8 mouse cellular contexts compared by ENCODE assay signal in genomic region chr11:101442760-101443159, GRCm38 (mm10). TPM values are rescaled to one million over a fixed set of nuclear protein-coding genes. Genes with fewer than 3 reads are reported as not detected.
DNase-seq lines count a peak whose midpoint lies in the region; ATAC-seq and TF ChIP-seq lines count a peak whose summit lies in the region.

No protein-coding gene starts in this region.

- ATAC-seq in liver, embryonic 13.5 days (ENCODE audit: low read depth) = no peak

- H3K9me3 ChIP-seq in forebrain, embryonic 10.5 days = no peaks in the 10 kb centered on the region
- H3K9me3 ChIP-seq in liver, embryonic 13.5 days (replicated peaks) = no peaks in the 10 kb centered on the region

- H3K27me3 ChIP-seq in forebrain, embryonic 10.5 days (ENCODE audit: poor library complexity, severe bottlenecking) = no peaks in the 10 kb centered on the region
- no peaks in the 10 kb centered on the region for H3K27me3 ChIP-seq in liver, embryonic 13.5 days

- H3K27ac ChIP-seq in gastrocnemius, adult 2 months = peak overlapping the region; percentile 92
- peak overlapping the region; percentile 98 for H3K27ac ChIP-seq in forebrain, embryonic 10.5 days
- H3K27ac ChIP-seq in liver, embryonic 13.5 days = peak overlapping the region; percentile 87

- no peak for DNase-seq in gastrocnemius, adult 2 months
- no peak for DNase-seq in gastrocnemius, adult 8-10 months (ENCODE audit: low spot score in 2 of 2)
- DNase-seq in 3T3-L1 (ENCODE audit: low read depth, low spot score) = peak; percentile 42
- DNase-seq in forebrain, embryonic 10.5 days (ENCODE audit: extremely low spot score, low spot score) = no peak
- no peak for DNase-seq in liver, embryonic 13.5 days
- no peak for DNase-seq in right cerebral cortex, adult 18-20 months
- no peak for DNase-seq in adrenal gland, adult 2 months
- no peak for DNase-seq in right cerebral cortex, adult 2 months (ENCODE audit: low spot score in 2 of 2)

- TF ChIP-seq CTCF in gastrocnemius, adult 2 months (IDR thresholded peaks at IDR 0.05) = no peak

- peak overlapping the region; percentile 93 for H3K9ac ChIP-seq in liver, embryonic 13.5 days

- 2% methylated on average over 14 of the region's 14 CpGs for WGBS in forebrain, embryonic 10.5 days
- WGBS in liver, embryonic 13.5 days (ENCODE audit: insufficient replicate concordance) = 1% methylated on average over 14 of the region's 14 CpGs

- intact Hi-C loops in gastrocnemius, adult 2 months (cut with DNase I) = no loop called here

- peak overlapping the region; percentile 89 for H3K4me3 ChIP-seq in gastrocnemius, adult 2 months
- H3K4me3 ChIP-seq in forebrain, embryonic 10.5 days = peak overlapping the region; percentile 89
- H3K4me3 ChIP-seq in liver, embryonic 13.5 days (replicated peaks) = peak overlapping the region; percentile 85

- H3K4me2 ChIP-seq in liver, embryonic 13.5 days = peak overlapping the region; percentile 72

- peaks cover 39% of the 10 kb centered on the region for H3K36me3 ChIP-seq in forebrain, embryonic 10.5 days (replicated peaks)
- peaks cover 31% of the 10 kb centered on the region for H3K36me3 ChIP-seq in liver, embryonic 13.5 days

- peaks cover 21% of the 10 kb centered on the region for H3K4me1 ChIP-seq in forebrain, embryonic 10.5 days
- peaks cover 33% of the 10 kb centered on the region for H3K4me1 ChIP-seq in liver, embryonic 13.5 days (replicated peaks)

RNA-seq across cellular contexts. Expression of gene Rpl27, which starts 0.7 kb away (rescaled TPM):
- 10 to 100 TPM; 31.9 to 49.4 TPM for total RNA-seq in gastrocnemius, adult 2 months (2021)
- total RNA-seq in gastrocnemius, adult 8-10 months (2022) = 10 to 100 TPM; 20.8 to 47.8 (median 31.7) TPM
- 499 and 505 TPM in 2 replicates for polyA plus RNA-seq in forebrain, embryonic 10.5 days (2016; fragmentation: Nextera tagmentation; extraction: Ambion mirVana)
- 344 and 360 TPM in 2 replicates for polyA plus RNA-seq in liver, embryonic 13.5 days (2015; fragmentation: Nextera tagmentation; extraction: Ambion mirVana)
- total RNA-seq in adrenal gland, adult 2 months (2021) = 10 to 100 TPM; 34.0 to 75.2 TPM
- polyA plus RNA-seq in adrenal gland, adult 2 months (2012; rRNA removed) = 133 and 183 TPM in 2 replicates

RNA-seq across cellular contexts. Expression of gene Ifi35, which starts 5.4 kb away (rescaled TPM):
- total RNA-seq in gastrocnemius, adult 2 months (2021) = 10 to 100 TPM in 1 of 2 experiments, 1 to 10 TPM in 1; 8.6 to 14.3 TPM
- 1 to 10 TPM; 7.4 to 9.7 (median 8.7) TPM for total RNA-seq in gastrocnemius, adult 8-10 months (2022)
- 3.3 and 3.4 TPM in 2 replicates for polyA plus RNA-seq in forebrain, embryonic 10.5 days (2016; fragmentation: Nextera tagmentation; extraction: Ambion mirVana)
- 31.4 and 33.0 TPM in 2 replicates for polyA plus RNA-seq in liver, embryonic 13.5 days (2015; fragmentation: Nextera tagmentation; extraction: Ambion mirVana)
- 10 to 100 TPM; 33.2 to 40.5 TPM for total RNA-seq in adrenal gland, adult 2 months (2021)
- polyA plus RNA-seq in adrenal gland, adult 2 months (2012; rRNA removed) = 32.3 and 44.1 TPM in 2 replicates

RNA-seq across cellular contexts. Expression of gene Ptges3l, which starts 17.6 kb away (rescaled TPM):
- 10 to 100 TPM; 82.0 to 90.7 TPM for total RNA-seq in gastrocnemius, adult 2 months (2021)
- 10 to 100 TPM; 82.1 to 86.1 (median 84.0) TPM for total RNA-seq in gastrocnemius, adult 8-10 months (2022)
- polyA plus RNA-seq in forebrain, embryonic 10.5 days (2016; fragmentation: Nextera tagmentation; extraction: Ambion mirVana) = 2.3 and 3.8 TPM in 2 replicates
- 0.66 and 1.2 TPM in 2 replicates for polyA plus RNA-seq in liver, embryonic 13.5 days (2015; fragmentation: Nextera tagmentation; extraction: Ambion mirVana)
- total RNA-seq in adrenal gland, adult 2 months (2021) = 1 to 10 TPM; 2.1 to 4.3 TPM
- polyA plus RNA-seq in adrenal gland, adult 2 months (2012; rRNA removed) = 0.93 and 1.1 TPM in 2 replicates

RNA-seq across cellular contexts. Expression of gene Rundc1, which starts 17.9 kb away (rescaled TPM):
- total RNA-seq in gastrocnemius, adult 2 months (2021) = 1 to 10 TPM; 7.3 to 8.8 TPM
- total RNA-seq in gastrocnemius, adult 8-10 months (2022) = 1 to 10 TPM; 7.7 to 8.5 (median 7.9) TPM
- 20.9 and 21.4 TPM in 2 replicates for polyA plus RNA-seq in forebrain, embryonic 10.5 days (2016; fragmentation: Nextera tagmentation; extraction: Ambion mirVana)
- 6.0 and 6.9 TPM in 2 replicates for polyA plus RNA-seq in liver, embryonic 13.5 days (2015; fragmentation: Nextera tagmentation; extraction: Ambion mirVana)
- 10 to 100 TPM; 23.7 to 24.4 TPM for total RNA-seq in adrenal gland, adult 2 months (2021)
- 22.0 and 22.1 TPM in 2 replicates for polyA plus RNA-seq in adrenal gland, adult 2 months (2012; rRNA removed)

RNA-seq across cellular contexts. Expression of gene Gm27029, which starts 18.2 kb away (rescaled TPM):
- 1 to 10 TPM; 7.9 to 8.4 TPM for total RNA-seq in gastrocnemius, adult 2 months (2021)
- total RNA-seq in gastrocnemius, adult 8-10 months (2022) = 10 to 100 TPM in 2 of 4 experiments, 1 to 10 TPM in 2; 4.4 to 13.0 (median 8.2) TPM
- polyA plus RNA-seq in forebrain, embryonic 10.5 days (2016; fragmentation: Nextera tagmentation; extraction: Ambion mirVana) = 10.9 and 11.6 TPM in 2 replicates
- 3.7 TPM in 2 replicates for polyA plus RNA-seq in liver, embryonic 13.5 days (2015; fragmentation: Nextera tagmentation; extraction: Ambion mirVana)
- 1 to 10 TPM; 1.9 to 5.6 TPM for total RNA-seq in adrenal gland, adult 2 months (2021)
- polyA plus RNA-seq in adrenal gland, adult 2 months (2012; rRNA removed) = 0.24 TPM in 1 of 2 replicates, not detected in the other

Comparison
In these comparisons a context has a peak if more than half of its experiments do, and no peak if none do; other contexts are left out.
1. RNA of gene Ptges3l, which starts 17.6 kb away (total RNA-seq): 82.0 to 90.7 TPM in gastrocnemius, adult 2 months and 82.1 to 86.1 TPM in gastrocnemius, adult 8-10 months; 2.1 to 4.3 TPM in adrenal gland, adult 2 months; every median in the first group is over 10 times any median in the second.
2. Peak in every context shown above with its lines, with median percentiles within 50 percentile points of each other: H3K27ac ChIP-seq and H3K4me3 ChIP-seq.